ENCODE assay signal across 23 mouse cellular contexts in the genomic region with DNA sequence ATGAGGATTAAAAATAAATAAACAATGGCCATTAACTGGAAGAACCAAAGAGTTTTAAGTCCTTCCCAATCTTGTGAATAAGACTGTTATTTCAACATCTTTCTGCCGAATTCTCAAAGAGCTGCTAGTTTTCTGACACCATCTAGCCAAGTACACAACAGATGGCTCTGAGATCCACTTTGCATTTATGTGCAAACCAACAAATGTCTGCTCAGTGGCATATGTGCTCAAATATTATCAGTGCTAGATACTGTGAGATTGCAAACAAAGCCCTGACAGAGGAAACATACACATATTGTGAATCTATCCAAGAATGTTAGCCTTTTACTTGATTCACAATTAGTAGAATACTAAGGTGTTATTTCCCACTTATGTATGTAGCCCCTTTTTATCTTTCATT.
DNase-seq lines count a peak whose midpoint lies in the region; ATAC-seq and TF ChIP-seq lines count a peak whose summit lies in the region.
"Had no signal": no experiment of that assay in that cellular context is flagged by ENCODE, and none has a peak within 500 bp of the region (broad histone marks: within the 10 kb centered on the region; RNA-seq: fewer than 3 reads in every experiment).

No protein-coding gene starts in this region.

- WGBS in hindbrain, embryonic 11.5 days = 73% methylated on average over 1 of the region's 1 CpGs

- H3K9me3 ChIP-seq in hindbrain, embryonic 11.5 days (ENCODE audit: control insufficient read depth, low read length) = no peaks in the 10 kb centered on the region
- H3K9me3 ChIP-seq: embryonic facial prominence, embryonic 15.5 days; hindbrain, embryonic 10.5 days; limb, embryonic 12.5 days; liver, embryonic 13.5 days; lung, embryonic 15.5 days; midbrain, embryonic 10.5 days had no signal

- no peaks in the 10 kb centered on the region for H3K27me3 ChIP-seq in hindbrain, embryonic 11.5 days (ENCODE audit: control insufficient read depth, insufficient read depth, low read length)
- H3K27me3 ChIP-seq: embryonic facial prominence, embryonic 15.5 days; limb, embryonic 12.5 days; liver, embryonic 13.5 days; lung, embryonic 15.5 days had no signal

- H3K36me3 ChIP-seq in hindbrain, embryonic 11.5 days (ENCODE audit: control insufficient read depth, insufficient read depth, low read length) = no peaks in the 10 kb centered on the region
- H3K36me3 ChIP-seq: embryonic facial prominence, embryonic 15.5 days; hindbrain, embryonic 10.5 days; limb, embryonic 12.5 days; liver, embryonic 13.5 days; lung, embryonic 15.5 days; midbrain, embryonic 10.5 days had no signal

- no peak overlapping the region for H3K4me3 ChIP-seq in layer of hippocampus, adult 2 months
- H3K4me3 ChIP-seq in hindbrain, embryonic 11.5 days (ENCODE audit: low read depth, low read length) = no peak overlapping the region
- H3K4me3 ChIP-seq: embryonic facial prominence, embryonic 15.5 days; heart, adult 2 months; hindbrain, embryonic 10.5 days; limb, embryonic 12.5 days; liver, embryonic 13.5 days; lung, embryonic 15.5 days; midbrain, embryonic 10.5 days had no signal

- ATAC-seq in cerebellum, adult (ENCODE audit: insufficient number of reproducible peaks, low FRiP score, low TSS enrichment) = peak; percentile 96
- no peak for ATAC-seq in hindbrain, embryonic 11.5 days (ENCODE audit: low FRiP score)

- H3K4me1 ChIP-seq in hindbrain, embryonic 11.5 days (replicated peaks; ENCODE audit: control insufficient read depth, insufficient read depth, low read length) = no peaks in the 10 kb centered on the region
- H3K4me1 ChIP-seq: embryonic facial prominence, embryonic 15.5 days; hindbrain, embryonic 10.5 days; limb, embryonic 12.5 days; liver, embryonic 13.5 days; lung, embryonic 15.5 days; midbrain, embryonic 10.5 days had no signal

- TF ChIP-seq CTCF in layer of hippocampus, adult 2 months (conservative IDR thresholded peaks at IDR 0.05) = no peak

- no peak overlapping the region for H3K9ac ChIP-seq in hindbrain, embryonic 11.5 days (ENCODE audit: low read depth, low read length)
- H3K9ac ChIP-seq: embryonic facial prominence, embryonic 15.5 days; limb, embryonic 12.5 days; liver, embryonic 13.5 days; lung, embryonic 15.5 days had no signal

- no peak for DNase-seq in cerebellum, postnatal 4 days (ENCODE audit: low spot score in 2 of 2)
- peak; percentile 24 to 76 for DNase-seq in layer of hippocampus, adult 18-20 months (ENCODE audit: low spot score in 2 of 2)
- DNase-seq in layer of hippocampus, postnatal 25 days (ENCODE audit: extremely low spot score in 1 of 2, low spot score in 1 of 2) = no peak
- peak; percentile 22 for DNase-seq in cerebellum, adult 11-12 months
- DNase-seq in layer of hippocampus, adult 2 months (ENCODE audit: low spot score in 2 of 2) = peak; percentile 40 to 61
- DNase-seq in heart, adult 8-10 months (ENCODE audit: low spot score) = no peak
- no peak for DNase-seq in hindbrain, embryonic 11.5 days (ENCODE audit: low spot score)
- DNase-seq: adrenal gland, adult 2 months; embryo, embryonic 11 days; gastrocnemius, postnatal 10 days; heart, adult 2 months; kidney, adult 11 months; liver, embryonic 13.5 days; lung, postnatal 4 days; retina, postnatal 1 day had no signal

- H3K27ac ChIP-seq in layer of hippocampus, adult 2 months = no peak overlapping the region
- no peak overlapping the region for H3K27ac ChIP-seq in hindbrain, embryonic 11.5 days (ENCODE audit: low read depth, low read length)
- H3K27ac ChIP-seq: embryonic facial prominence, embryonic 15.5 days; heart, adult 2 months; hindbrain, embryonic 10.5 days; kidney, postnatal 0 days; limb, embryonic 12.5 days; liver, embryonic 13.5 days; lung, embryonic 15.5 days; midbrain, embryonic 10.5 days; stomach, postnatal 0 days had no signal

- no peak overlapping the region for H3K4me2 ChIP-seq in hindbrain, embryonic 11.5 days (replicated peaks; ENCODE audit: low read depth, low read length)
- H3K4me2 ChIP-seq: embryonic facial prominence, embryonic 15.5 days; limb, embryonic 12.5 days; liver, embryonic 13.5 days; lung, embryonic 15.5 days had no signal

Comparison
In these comparisons a context has a peak if more than half of its experiments do, and no peak if none do; other contexts are left out.
1. DNase-seq: peak in layer of hippocampus, adult 18-20 months (2 of 2), cerebellum, adult 11-12 months (single experiment) and layer of hippocampus, adult 2 months (2 of 2); none in cerebellum, postnatal 4 days (0 of 2), layer of hippocampus, postnatal 25 days (0 of 2), heart, adult 8-10 months (single experiment) and hindbrain, embryonic 11.5 days (single experiment).